Mouse (Mus musculus) erythroblast, embryonic 14.5 days (primary cell): Measurements from ENCODE around the gene Ap4e1.

ENCODE experiments used
- GATA1 ChIP-seq: IDR thresholded peaks from 2 replicates; pipeline ENCODE4 v1.6.1; 2012; ENCODE audit warnings: low read length, inconsistent platforms, mixed read lengths
- TAL1 ChIP-seq: IDR thresholded peaks from 3 replicates; pipeline ENCODE4 v1.6.1; 2012; ENCODE audit warnings: low read length, inconsistent platforms, mixed read lengths

- no peak for TF ChIP-seq GATA1
- TF ChIP-seq TAL1, result no peak
Observed at GRCm38 (mm10) chr2:127108986-127109385, 100.5 kb downstream of the Ap4e1 start.
